Mouse (Mus musculus) stomach, postnatal 0 days (tissue): ENCODE measurements around the gene Hsd17b13. TPM values are rescaled to one million over a fixed set of nuclear protein-coding genes. Genes with fewer than 3 reads are reported as not detected.
"Not testable (repeated sequence)": the region's sequence is repeated elsewhere in the genome, so short reads cannot be mapped to it uniquely, and the experiment has no call there.

ENCODE experiments used
- ATAC-seq: fragments of 200-750 bp; cut with Nextera tagmentation; 2 replicates; pipeline ENCODE4 v1.8.0; 2017; ENCODE audit not compliant: low FRiP score, low TSS enrichment
- DNase-seq: peaks from one replicate; pipeline ENCODE4 v3.0.0-alpha.2; 2016; ENCODE audit warnings: low spot score
- H3K27ac ChIP-seq: fragments of 300-500 bp; sonication (generic); replicated peaks from 2 replicates; pipeline ENCODE4 v1.5.1; 2014; ENCODE audit warnings: mild to moderate bottlenecking, control low read depth
- H3K27me3 ChIP-seq: fragments of 300-500 bp; sonication (generic); 2 replicates; pipeline ENCODE4 v1.6.1; 2014; ENCODE audit warnings: low read length; ENCODE audit not compliant: control insufficient read depth, insufficient read depth
- H3K36me3 ChIP-seq: fragments of 300-500 bp; sonication (generic); 2 replicates; pipeline ENCODE4 v1.6.1; 2014; ENCODE audit warnings: low read length, mixed read lengths; ENCODE audit not compliant: control insufficient read depth, insufficient read depth
- H3K4me1 ChIP-seq: fragments of 300-500 bp; sonication (generic); replicated peaks from 2 replicates; pipeline ENCODE4 v1.6.1; 2014; ENCODE audit warnings: antibody characterized with exemption; ENCODE audit not compliant: control insufficient read depth, insufficient read depth
- H3K4me2 ChIP-seq: fragments of 300-500 bp; sonication (generic); replicated peaks from 2 replicates; pipeline ENCODE4 v1.6.1; 2014; ENCODE audit warnings: low read depth, mild to moderate bottlenecking, control low read depth, moderate library complexity
- H3K4me3 ChIP-seq: fragments of 300-500 bp; sonication (generic); 2 replicates; pipeline ENCODE4 v1.5.1; 2014; ENCODE audit warnings: low read depth, low read length, control low read depth
- H3K9ac ChIP-seq: fragments of 300-500 bp; sonication (generic); 2 replicates; pipeline ENCODE4 v1.6.1; 2014; ENCODE audit warnings: mild to moderate bottlenecking, low read length, control low read depth, mixed read lengths
- H3K9me3 ChIP-seq: fragments of 300-500 bp; sonication (generic); 2 replicates; pipeline ENCODE4 v1.6.1; 2016; ENCODE audit warnings: low read length; ENCODE audit not compliant: control insufficient read depth
- CTCF ChIP-seq: IDR thresholded peaks from 2 replicates; pipeline ENCODE4 v1.5.1; 2016; ENCODE audit warnings: antibody characterized with exemption, low read depth, mild to moderate bottlenecking, moderate library complexity
- EP300 ChIP-seq: optimal IDR thresholded peaks from 2 replicates; pipeline ENCODE3; 2016; ENCODE audit warnings: antibody characterized with exemption
- WGBS: fragments of 180-500 bp; shearing (Covaris S2); extraction: QIAGEN DNeasy Blood & Tissue Kit; methylation state at CpG from one replicate; pipeline ENCODE4 v1.1.7; 2014; 5-methylcytosine and 5-hydroxymethylcytosine counted together
- polyA plus RNA-seq: library from polyadenylated mRNA; unstranded; fragments of >200 nt; fragmentation: Nextera tagmentation; extraction: Ambion mirVana; gene quantifications from 2 replicates; pipeline ENCODE4 v1.2.1, GENCODE M21; 2015

Gene Hsd17b13
- polyA plus RNA-seq, 1 experiment from 2014 or later, result 3.2 TPM

GRCm38 (mm10) chr5:103953135-103954083 is 23.8 kb downstream of the Hsd17b13 start:
- DNase-seq (peak; percentile 61), ATAC-seq (peak; percentile 85; the same call in 1 of the 2 replicates)
- no peak overlapping the region for H3K4me2 ChIP-seq
- no peak overlapping the region for H3K4me3 ChIP-seq
- H3K4me1 ChIP-seq, result no peaks in the 10 kb centered on the region
- H3K9ac ChIP-seq, result no peak overlapping the region
- no peaks in the 10 kb centered on the region for H3K27me3 ChIP-seq
- H3K27ac ChIP-seq, result no peak overlapping the region
- H3K36me3 ChIP-seq, result no peaks in the 10 kb centered on the region
- WGBS, result 60% methylated on average over 10 of the region's 10 CpGs
- TF ChIP-seq CTCF, result no peak
- no peak for TF ChIP-seq EP300
- no peaks in the 10 kb centered on the region for H3K9me3 ChIP-seq

GRCm38 (mm10) chr5:103950138-103950537 is 27.1 kb downstream of the Hsd17b13 start:
- not testable (repeated sequence) for H3K4me3 ChIP-seq, H3K27me3 ChIP-seq, DNase-seq, H3K9me3 ChIP-seq, H3K4me2 ChIP-seq, H3K9ac ChIP-seq, H3K4me1 ChIP-seq, H3K27ac ChIP-seq, ATAC-seq, H3K36me3 ChIP-seq
- 85% methylated on average over 15 of the region's 15 CpGs for WGBS

- no peaks in the 10 kb centered on the region for H3K9me3 ChIP-seq
- H3K9ac ChIP-seq, result no peak overlapping the region
- no peak for DNase-seq
- no peak overlapping the region for H3K4me3 ChIP-seq
- H3K4me1 ChIP-seq, result 0 out of 2 replicates have a peak, but pooled peaks cover 2% of the 10 kb centered on the region
- 37% methylated on average over 6 of the region's 6 CpGs for WGBS
- ATAC-seq, result no peak
- H3K27ac ChIP-seq, result no peak overlapping the region
- TF ChIP-seq EP300 (no peak), CTCF (no peak)
- no peaks in the 10 kb centered on the region for H3K27me3 ChIP-seq
- no peaks in the 10 kb centered on the region for H3K36me3 ChIP-seq
- no peak overlapping the region for H3K4me2 ChIP-seq
Observed at GRCm38 (mm10) chr5:103943183-103943582, 34.0 kb downstream of the Hsd17b13 start.

GRCm38 (mm10) chr5:103939856-103940255 is 37.4 kb downstream of the Hsd17b13 start:
- Histone ChIP-seq H3K27me3 (no peaks in the 10 kb centered on the region), H3K9me3 (no peaks in the 10 kb centered on the region), H3K4me2 (no peak overlapping the region), H3K4me3 (no peak overlapping the region), H3K4me1 (0 out of 2 replicates have a peak, but pooled peaks cover 2% of the 10 kb centered on the region), H3K27ac (no peak overlapping the region), H3K9ac (no peak overlapping the region), H3K36me3 (no peaks in the 10 kb centered on the region)
- TF ChIP-seq EP300 (no peak), CTCF (no peak)
- DNase-seq, result no peak
- WGBS, result 66% methylated on average over 1 of the region's 1 CpGs
- ATAC-seq, result no peak

- WGBS, result 59% methylated on average over 7 of the region's 7 CpGs
- TF ChIP-seq EP300 (no peak), CTCF (no peak)
- DNase-seq, result no peak
Observed at GRCm38 (mm10) chr5:103939350-103939652, 37.9 kb downstream of the Hsd17b13 start.

More at GRCm38 (mm10) chr5:103939350-103939652, 37.9 kb downstream of the Hsd17b13 start:
- Histone ChIP-seq H3K36me3 (no peaks in the 10 kb centered on the region), H3K9me3 (no peaks in the 10 kb centered on the region), H3K4me1 (0 out of 2 replicates have a peak, but pooled peaks cover 2% of the 10 kb centered on the region), H3K4me2 (no peak overlapping the region), H3K4me3 (no peak overlapping the region), H3K27me3 (no peaks in the 10 kb centered on the region), H3K9ac (no peak overlapping the region), H3K27ac (no peak overlapping the region)
- no peak for ATAC-seq
